Mouse (Mus musculus): ENCODE data around the gene Olfr1294.

Olfr1294 gene

GRCm38 (mm10) chr2:111540191-111540590, at the start of gene Olfr1294:
TSS of gene Olfr1294 (minus strand) at chr2:111540291.
- Histone ChIP-seq H3K27me3 (ENCODE audit: insufficient read depth, low read length) (no peaks in the 10 kb centered on the region), H3K36me3 (ENCODE audit: insufficient read depth, low read length) (no peaks in the 10 kb centered on the region), H3K9me3 (ENCODE audit: low read length) (peaks cover 4% of the 10 kb centered on the region), H3K4me3 (replicated peaks; ENCODE audit: low read length) (no peak within 1 kb of the TSS), H3K4me1 (replicated peaks; ENCODE audit: low read depth, low read length) (no peaks in the 10 kb centered on the region)
- TF ChIP-seq NANOG (IDR thresholded peaks at IDR 0.05; ENCODE audit: borderline replicate concordance, low read length) (no peak), POU5F1 (IDR thresholded peaks at IDR 0.05; ENCODE audit: borderline replicate concordance, low read length) (no peak), CTCF (conservative IDR thresholded peaks at IDR 0.05; ENCODE audit: low read length) (no peak)

DNA sequence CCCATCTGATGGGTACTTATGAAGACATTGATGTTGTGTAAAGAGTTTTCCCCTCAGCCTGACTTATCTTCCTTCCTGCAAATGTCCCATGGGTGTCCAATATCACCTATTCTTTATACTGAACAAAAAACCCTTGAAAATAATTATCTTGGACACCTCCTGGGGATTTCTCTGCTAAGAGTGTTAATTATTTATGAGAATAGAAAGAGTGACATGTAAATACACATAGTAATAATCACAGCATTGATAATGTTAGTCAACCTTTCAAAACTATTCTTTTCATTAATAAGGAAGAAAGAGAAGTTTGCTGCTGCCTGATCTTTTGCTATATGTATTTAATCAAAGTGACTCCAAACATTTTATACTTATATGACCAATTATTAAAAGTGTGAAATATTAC, 29.5 kb upstream of the Olfr1294 start, which contains the start of gene Olfr1295:
TSS of gene Olfr1295 (minus strand) at position 101 of the 400 bp plus-strand sequence.
- Histone ChIP-seq H3K36me3 (ENCODE audit: insufficient read depth, low read length) (no peaks in the 10 kb centered on the region), H3K27me3 (ENCODE audit: insufficient read depth, low read length) (no peaks in the 10 kb centered on the region), H3K4me3 (replicated peaks; ENCODE audit: low read length) (no peak within 1 kb of the TSS), H3K9me3 (ENCODE audit: low read length) (no peaks in the 10 kb centered on the region), H3K4me1 (replicated peaks; ENCODE audit: low read depth, low read length) (no peaks in the 10 kb centered on the region)
- no peak for TF ChIP-seq NANOG (IDR thresholded peaks at IDR 0.05; ENCODE audit: borderline replicate concordance, low read length)
- TF ChIP-seq POU5F1 (IDR thresholded peaks at IDR 0.05; ENCODE audit: borderline replicate concordance, low read length) = no peak
- no peak for TF ChIP-seq CTCF (conservative IDR thresholded peaks at IDR 0.05; ENCODE audit: low read length)

DNA sequence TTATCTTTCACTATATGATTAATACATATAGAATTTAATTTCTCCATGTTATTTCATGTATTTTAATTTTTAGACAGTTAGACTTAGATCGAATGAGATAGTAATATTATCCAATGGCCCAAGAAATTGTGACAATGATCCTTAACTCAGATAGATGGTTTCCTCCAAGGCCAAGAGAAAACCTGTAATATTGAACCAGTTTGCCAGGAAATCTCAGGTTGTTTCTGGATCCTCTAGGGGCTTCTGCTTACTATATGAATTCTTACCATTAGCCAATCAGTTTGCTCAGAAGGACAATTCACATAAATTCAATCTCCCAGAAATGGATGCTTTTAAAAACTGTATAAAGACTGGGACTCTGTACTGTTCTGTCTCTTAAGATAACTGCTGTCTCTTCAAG, 15.2 kb downstream of the Olfr1294 start, which contains the start of gene Olfr1293-ps:
TSS of gene Olfr1293-ps (plus strand) at position 301 of the 400 bp plus-strand sequence.
- Histone ChIP-seq H3K4me1 (replicated peaks; ENCODE audit: low read depth, low read length) (no peaks in the 10 kb centered on the region), H3K27me3 (ENCODE audit: insufficient read depth, low read length) (no peaks in the 10 kb centered on the region), H3K4me3 (replicated peaks; ENCODE audit: low read length) (no peak within 1 kb of the TSS), H3K36me3 (ENCODE audit: insufficient read depth, low read length) (no peaks in the 10 kb centered on the region), H3K9me3 (ENCODE audit: low read length) (peaks cover 14% of the 10 kb centered on the region)
- TF ChIP-seq NANOG (IDR thresholded peaks at IDR 0.05; ENCODE audit: borderline replicate concordance, low read length) (no peak), CTCF (conservative IDR thresholded peaks at IDR 0.05; ENCODE audit: low read length) (no peak), POU5F1 (IDR thresholded peaks at IDR 0.05; ENCODE audit: borderline replicate concordance, low read length) (no peak)

GRCm38 (mm10) chr2:111517451-111517850, 22.6 kb downstream of the Olfr1294 start:
- no peak for TF ChIP-seq POU5F1 (IDR thresholded peaks at IDR 0.05; ENCODE audit: borderline replicate concordance, low read length)
- no peak for TF ChIP-seq NANOG (IDR thresholded peaks at IDR 0.05; ENCODE audit: borderline replicate concordance, low read length)
- TF ChIP-seq CTCF (conservative IDR thresholded peaks at IDR 0.05; ENCODE audit: low read length) = no peak
- H3K4me3 ChIP-seq (replicated peaks; ENCODE audit: low read length) = 0 out of 2 replicates have a peak overlapping the region, but pooled peaks have one; percentile 35

DNA sequence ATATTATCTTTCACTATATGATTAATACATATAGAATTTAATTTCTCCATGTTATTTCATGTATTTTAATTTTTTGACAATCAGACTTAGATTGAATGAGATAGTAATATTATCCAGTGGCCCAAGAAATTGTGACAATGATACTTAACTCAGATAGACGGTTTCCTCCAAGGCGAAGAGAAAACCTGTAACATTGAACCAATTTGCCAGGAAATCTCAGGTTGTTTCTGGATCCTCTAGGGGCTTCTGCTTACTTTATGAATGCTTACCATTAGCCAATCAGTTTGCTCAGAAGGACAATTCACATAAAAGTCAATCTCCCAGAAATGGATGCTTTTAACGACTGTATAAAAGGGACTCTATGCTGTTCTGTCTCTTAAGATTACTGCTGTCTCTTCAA, 43.2 kb downstream of the Olfr1294 start, which contains the start of gene Olfr1291-ps1:
TSS of gene Olfr1291-ps1 (plus strand) at position 301 of the 400 bp plus-strand sequence.
- TF ChIP-seq POU5F1 (IDR thresholded peaks at IDR 0.05; ENCODE audit: borderline replicate concordance, low read length) = no peak
- no peak for TF ChIP-seq CTCF (conservative IDR thresholded peaks at IDR 0.05; ENCODE audit: low read length)
- no peak for TF ChIP-seq NANOG (IDR thresholded peaks at IDR 0.05; ENCODE audit: borderline replicate concordance, low read length)
- Histone ChIP-seq H3K36me3 (ENCODE audit: insufficient read depth, low read length) (no peaks in the 10 kb centered on the region), H3K27me3 (ENCODE audit: insufficient read depth, low read length) (no peaks in the 10 kb centered on the region), H3K4me1 (replicated peaks; ENCODE audit: low read depth, low read length) (no peaks in the 10 kb centered on the region), H3K9me3 (ENCODE audit: low read length) (no peaks in the 10 kb centered on the region), H3K4me3 (replicated peaks; ENCODE audit: low read length) (no peak within 1 kb of the TSS)

More at GRCm38 (mm10) chr2:111517451-111517850, 22.6 kb downstream of the Olfr1294 start:
- H3K4me1 ChIP-seq (replicated peaks; ENCODE audit: low read depth, low read length) = peaks cover 3% of the 10 kb centered on the region; the same call in 1 of the 2 replicates
- H3K36me3 ChIP-seq (ENCODE audit: insufficient read depth, low read length) = no peaks in the 10 kb centered on the region
- no peaks in the 10 kb centered on the region for H3K27me3 ChIP-seq (ENCODE audit: insufficient read depth, low read length)
- H3K9me3 ChIP-seq (ENCODE audit: low read length) = peaks cover 23% of the 10 kb centered on the region

DNA sequence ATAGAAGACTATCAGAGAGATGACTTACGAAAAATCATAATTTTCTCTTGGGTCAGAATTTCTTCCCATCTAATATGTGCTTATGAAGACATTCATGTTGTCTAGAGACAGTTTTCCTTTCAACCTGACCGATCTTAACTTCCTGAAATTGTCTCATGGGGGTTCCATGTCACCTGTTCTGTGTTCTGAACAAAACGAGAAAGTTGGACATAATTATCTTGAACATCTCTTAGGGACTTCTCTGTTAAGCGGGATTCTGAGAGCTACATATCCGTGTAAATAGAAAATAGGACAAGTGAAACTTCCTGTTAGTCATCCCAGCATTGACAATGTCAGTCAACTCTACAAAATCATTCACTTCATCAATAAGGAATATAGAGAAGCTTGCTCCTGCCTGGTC, 46.4 kb downstream of the Olfr1294 start, which contains the start of gene Olfr1290:
TSS of gene Olfr1290 (minus strand) at position 101 of the 400 bp plus-strand sequence.
- no peaks in the 10 kb centered on the region for H3K4me1 ChIP-seq (replicated peaks; ENCODE audit: low read depth, low read length)
- no peaks in the 10 kb centered on the region for H3K9me3 ChIP-seq (ENCODE audit: low read length)
- H3K27me3 ChIP-seq (ENCODE audit: insufficient read depth, low read length) = no peaks in the 10 kb centered on the region
- H3K4me3 ChIP-seq (replicated peaks; ENCODE audit: low read length) = no peak within 1 kb of the TSS
- no peak for TF ChIP-seq POU5F1 (IDR thresholded peaks at IDR 0.05; ENCODE audit: borderline replicate concordance, low read length)
- TF ChIP-seq NANOG (IDR thresholded peaks at IDR 0.05; ENCODE audit: borderline replicate concordance, low read length) = no peak
- TF ChIP-seq CTCF (conservative IDR thresholded peaks at IDR 0.05; ENCODE audit: low read length) = no peak
- H3K36me3 ChIP-seq (ENCODE audit: insufficient read depth, low read length) = no peaks in the 10 kb centered on the region

Measured in E14TG2a.4 (cell line).